22 mouse cellular contexts compared by ENCODE assay signal in genomic region chr9:88276023-88276568, GRCm38 (mm10). TPM values are rescaled to one million over a fixed set of nuclear protein-coding genes. Genes with fewer than 3 reads are reported as not detected.
DNase-seq lines count a peak whose midpoint lies in the region; ATAC-seq lines count a peak whose summit lies in the region.
"Had no signal": no experiment of that assay in that cellular context is flagged by ENCODE, and none has a peak within 500 bp of the region (broad histone marks: within the 10 kb centered on the region; RNA-seq: fewer than 3 reads in every experiment).

No protein-coding gene starts in this region.

- peak; percentile 11 to 36 for DNase-seq in adrenal gland, adult (ENCODE audit: inconsistent age in 2 of 2, low spot score in 1 of 2)
- DNase-seq in adrenal gland, postnatal 25 days = no peak
- DNase-seq in heart, embryonic 10.5 days (ENCODE audit: low spot score) = no peak
- peak; percentile 46 for DNase-seq in A20 (ENCODE audit: low read depth, low spot score)
- DNase-seq in cerebellum, adult 8-10 months = no peak
- DNase-seq in left cerebral cortex, adult 11 months (ENCODE audit: low spot score) = no peak
- DNase-seq: adrenal gland, postnatal 14 days; cerebellum, adult 11-12 months; cerebellum, postnatal 36 days; kidney, adult 8-10 months; kidney, postnatal 14 days; layer of hippocampus, postnatal 36 days; liver, embryonic 13.5 days; thymus, postnatal 14 days had no signal

- H3K36me3 ChIP-seq in heart, embryonic 13.5 days = no peaks in the 10 kb centered on the region
- no peaks in the 10 kb centered on the region for H3K36me3 ChIP-seq in heart, embryonic 10.5 days
- H3K36me3 ChIP-seq in heart, embryonic 16.5 days (ENCODE audit: control insufficient read depth, insufficient read depth) = no peaks in the 10 kb centered on the region
- H3K36me3 ChIP-seq: embryonic facial prominence, embryonic 15.5 days; forebrain, embryonic 10.5 days; hindbrain, embryonic 13.5 days; liver, embryonic 13.5 days; midbrain, embryonic 13.5 days had no signal

- H3K4me3 ChIP-seq in heart, embryonic 13.5 days = no peak overlapping the region
- no peak overlapping the region for H3K4me3 ChIP-seq in heart, embryonic 10.5 days
- H3K4me3 ChIP-seq in heart, embryonic 16.5 days (ENCODE audit: low read length) = no peak overlapping the region
- H3K4me3 ChIP-seq: embryonic facial prominence, embryonic 15.5 days; forebrain, embryonic 10.5 days; hindbrain, embryonic 13.5 days; layer of hippocampus, adult 2 months; liver, embryonic 13.5 days; midbrain, embryonic 13.5 days had no signal

- ATAC-seq in heart, embryonic 13.5 days (ENCODE audit: extremely low read depth, insufficient number of reproducible peaks, low FRiP score, low TSS enrichment) = no peak
- peak; percentile 57 for ATAC-seq in heart, embryonic 16.5 days (replicated peaks; ENCODE audit: extremely low read depth, insufficient read depth, low FRiP score)
- ATAC-seq: inflammation-experienced regulatory T-cells, adult 6 months; midbrain, embryonic 13.5 days had no signal

- no peaks in the 10 kb centered on the region for H3K9me3 ChIP-seq in heart, embryonic 13.5 days
- H3K9me3 ChIP-seq in heart, embryonic 10.5 days = no peaks in the 10 kb centered on the region
- peaks cover 6% of the 10 kb centered on the region for H3K9me3 ChIP-seq in heart, embryonic 16.5 days (replicated peaks; ENCODE audit: control insufficient read depth, low read length)
- H3K9me3 ChIP-seq: embryonic facial prominence, embryonic 15.5 days; forebrain, embryonic 10.5 days; hindbrain, embryonic 13.5 days; liver, embryonic 13.5 days; midbrain, embryonic 13.5 days had no signal

- peak overlapping the region; percentile 18; the same call in 1 of the 2 replicates for H3K4me2 ChIP-seq in heart, embryonic 13.5 days
- no peak overlapping the region for H3K4me2 ChIP-seq in heart, embryonic 16.5 days (ENCODE audit: low read depth, low read length)
- H3K4me2 ChIP-seq: embryonic facial prominence, embryonic 15.5 days; hindbrain, embryonic 13.5 days; liver, embryonic 13.5 days; midbrain, embryonic 13.5 days had no signal

- peak overlapping the region; percentile 80 for H3K27ac ChIP-seq in heart, embryonic 13.5 days (replicated peaks)
- no peak overlapping the region for H3K27ac ChIP-seq in heart, embryonic 10.5 days
- H3K27ac ChIP-seq in heart, embryonic 16.5 days (ENCODE audit: low read length) = peak overlapping the region; percentile 79
- H3K27ac ChIP-seq: embryonic facial prominence, embryonic 15.5 days; forebrain, embryonic 10.5 days; hindbrain, embryonic 13.5 days; layer of hippocampus, adult 2 months; liver, embryonic 13.5 days; midbrain, embryonic 13.5 days had no signal

- H3K9ac ChIP-seq in heart, embryonic 13.5 days = no peak overlapping the region
- no peak overlapping the region for H3K9ac ChIP-seq in heart, embryonic 16.5 days (ENCODE audit: low read length)
- H3K9ac ChIP-seq: embryonic facial prominence, embryonic 15.5 days; hindbrain, embryonic 13.5 days; liver, embryonic 13.5 days; midbrain, embryonic 13.5 days had no signal

- H3K4me1 ChIP-seq in heart, embryonic 13.5 days = peaks cover 46% of the 10 kb centered on the region
- H3K4me1 ChIP-seq in heart, embryonic 10.5 days = peaks cover 9% of the 10 kb centered on the region; the same call in 1 of the 2 replicates
- peaks cover 28% of the 10 kb centered on the region for H3K4me1 ChIP-seq in heart, embryonic 16.5 days (ENCODE audit: control insufficient read depth, insufficient read depth, low read length)
- H3K4me1 ChIP-seq: embryonic facial prominence, embryonic 15.5 days; forebrain, embryonic 10.5 days; hindbrain, embryonic 13.5 days; liver, embryonic 13.5 days; midbrain, embryonic 13.5 days had no signal

- no peaks in the 10 kb centered on the region for H3K27me3 ChIP-seq in heart, embryonic 13.5 days (replicated peaks)
- no peaks in the 10 kb centered on the region for H3K27me3 ChIP-seq in heart, embryonic 10.5 days (ENCODE audit: insufficient read depth, poor library complexity, severe bottlenecking)
- no peaks in the 10 kb centered on the region for H3K27me3 ChIP-seq in heart, embryonic 16.5 days (ENCODE audit: control insufficient read depth, insufficient read depth, low read length)
- H3K27me3 ChIP-seq: embryonic facial prominence, embryonic 15.5 days; hindbrain, embryonic 13.5 days; liver, embryonic 13.5 days; midbrain, embryonic 13.5 days had no signal

- 28% methylated on average over 3 of the region's 3 CpGs for WGBS in heart, embryonic 13.5 days
- 60% methylated on average over 3 of the region's 3 CpGs for WGBS in heart, embryonic 10.5 days
- WGBS in heart, embryonic 16.5 days = 34% methylated on average over 3 of the region's 3 CpGs

RNA-seq across cellular contexts. Expression of gene Nt5e, which starts 50.9 kb away (rescaled TPM):
- total RNA-seq in adrenal gland, postnatal 25 days (2021) = 11.4 and 12.3 TPM in 2 replicates
- polyA plus RNA-seq in heart, embryonic 13.5 days (2015; fragmentation: Nextera tagmentation; extraction: Ambion mirVana) = 4.0 and 4.4 TPM in 2 replicates
- 1.9 and 2.4 TPM in 2 replicates for polyA plus RNA-seq in heart, embryonic 10.5 days (2016; fragmentation: Nextera tagmentation; extraction: Ambion mirVana)
- 4.6 and 5.8 TPM in 2 replicates for polyA plus RNA-seq in heart, embryonic 16.5 days (2015; fragmentation: Nextera tagmentation; extraction: Ambion mirVana)

Comparison
In these comparisons a context has a peak if more than half of its experiments do, and no peak if none do; other contexts are left out.
1. DNase-seq: peak in adrenal gland, adult (2 of 2) and A20 (single experiment); none in adrenal gland, postnatal 25 days (single experiment), heart, embryonic 10.5 days (single experiment), cerebellum, adult 8-10 months (single experiment) and left cerebral cortex, adult 11 months (single experiment).